Mouse (Mus musculus): ENCODE results near the gene Psmg3. TPM values are rescaled to one million over a fixed set of nuclear protein-coding genes. Genes with fewer than 3 reads are reported as not detected.

The Psmg3 gene
- polyA plus RNA-seq, 1 experiment from 2014 or later = 49.6 TPM

- H3K9me3 ChIP-seq (replicated peaks; ENCODE audit: control insufficient read depth, low read length) = no peaks in the 10 kb centered on the region
- H3K4me1 ChIP-seq (ENCODE audit: control insufficient read depth, insufficient read depth, low read length) = peaks cover 8% of the 10 kb centered on the region; the same call in 1 of the 2 replicates
- H3K9ac ChIP-seq (ENCODE audit: low read depth, low read length) = peak overlapping the region; percentile 34; the same call in 1 of the 2 replicates
- H3K27me3 ChIP-seq (ENCODE audit: control insufficient read depth, insufficient read depth, low read length) = peaks cover 27% of the 10 kb centered on the region
- H3K4me2 ChIP-seq = peak overlapping the region; percentile 34
- ATAC-seq (replicated peaks; ENCODE audit: insufficient number of reproducible peaks, low FRiP score, low TSS enrichment) = no peak
- peak overlapping the region; percentile 23 for H3K4me3 ChIP-seq (ENCODE audit: low read depth, low read length)
- no peak overlapping the region for H3K27ac ChIP-seq (ENCODE audit: low read depth, low read length)
- WGBS (ENCODE audit: insufficient replicate concordance) = 69% methylated on average over 20 of the region's 20 CpGs
- H3K36me3 ChIP-seq (ENCODE audit: control insufficient read depth, insufficient read depth, low read length) = no peaks in the 10 kb centered on the region
Observed at GRCm38 (mm10) chr5:139812398-139813125, 14.1 kb downstream of the Psmg3 start.

- ATAC-seq (replicated peaks; ENCODE audit: insufficient number of reproducible peaks, low FRiP score, low TSS enrichment) = peak; percentile 62; the same call in 1 of the 2 replicates
- H3K9ac ChIP-seq (ENCODE audit: low read depth, low read length) = no peak overlapping the region
- H3K27me3 ChIP-seq (ENCODE audit: control insufficient read depth, insufficient read depth, low read length) = peaks cover 27% of the 10 kb centered on the region
- H3K9me3 ChIP-seq (replicated peaks; ENCODE audit: control insufficient read depth, low read length) = no peaks in the 10 kb centered on the region
- H3K27ac ChIP-seq (ENCODE audit: low read depth, low read length) = no peak overlapping the region
- peak overlapping the region; percentile 34 for H3K4me2 ChIP-seq
- peak overlapping the region; percentile 23; the same call in 1 of the 2 replicates for H3K4me3 ChIP-seq (ENCODE audit: low read depth, low read length)
- H3K36me3 ChIP-seq (ENCODE audit: control insufficient read depth, insufficient read depth, low read length) = no peaks in the 10 kb centered on the region
- peaks cover 8% of the 10 kb centered on the region; the same call in 1 of the 2 replicates for H3K4me1 ChIP-seq (ENCODE audit: control insufficient read depth, insufficient read depth, low read length)
- WGBS (ENCODE audit: insufficient replicate concordance) = 72% methylated on average over 15 of the region's 15 CpGs
Observed at GRCm38 (mm10) chr5:139811677-139812397, 14.8 kb downstream of the Psmg3 start.

- Histone ChIP-seq H3K4me3 (ENCODE audit: low read depth, low read length) (no peak overlapping the region), H3K9me3 (replicated peaks; ENCODE audit: control insufficient read depth, low read length) (no peaks in the 10 kb centered on the region), H3K27ac (ENCODE audit: low read depth, low read length) (no peak overlapping the region), H3K9ac (ENCODE audit: low read depth, low read length) (no peak overlapping the region), H3K36me3 (ENCODE audit: control insufficient read depth, insufficient read depth, low read length) (no peaks in the 10 kb centered on the region), H3K4me2 (no peak overlapping the region), H3K27me3 (ENCODE audit: control insufficient read depth, insufficient read depth, low read length) (peaks cover 18% of the 10 kb centered on the region), H3K4me1 (ENCODE audit: control insufficient read depth, insufficient read depth, low read length) (peaks cover 19% of the 10 kb centered on the region)
- ATAC-seq (replicated peaks; ENCODE audit: insufficient number of reproducible peaks, low FRiP score, low TSS enrichment) = no peak
- WGBS (ENCODE audit: insufficient replicate concordance) = 49% methylated on average over 4 of the region's 4 CpGs
Observed at GRCm38 (mm10) chr5:139809397-139809796, 17.3 kb downstream of the Psmg3 start.

- peak overlapping the region; percentile 96; the same call in 1 of the 2 replicates for H3K27ac ChIP-seq (ENCODE audit: low read depth, low read length)
- H3K36me3 ChIP-seq (ENCODE audit: control insufficient read depth, insufficient read depth, low read length) = 0 out of 2 replicates have a peak, but pooled peaks cover under 1% of the 10 kb centered on the region
- H3K4me2 ChIP-seq = no peak overlapping the region
- WGBS (ENCODE audit: insufficient replicate concordance) = 91% methylated on average over 8 of the region's 8 CpGs
- no peak for ATAC-seq (replicated peaks; ENCODE audit: insufficient number of reproducible peaks, low FRiP score, low TSS enrichment)
- H3K9me3 ChIP-seq (replicated peaks; ENCODE audit: control insufficient read depth, low read length) = no peaks in the 10 kb centered on the region
- peaks cover 26% of the 10 kb centered on the region for H3K4me1 ChIP-seq (ENCODE audit: control insufficient read depth, insufficient read depth, low read length)
- no peaks in the 10 kb centered on the region for H3K27me3 ChIP-seq (ENCODE audit: control insufficient read depth, insufficient read depth, low read length)
- H3K4me3 ChIP-seq (ENCODE audit: low read depth, low read length) = no peak overlapping the region
- H3K9ac ChIP-seq (ENCODE audit: low read depth, low read length) = no peak overlapping the region
Observed at GRCm38 (mm10) chr5:139805924-139806323, 20.8 kb downstream of the Psmg3 start.

- WGBS (ENCODE audit: insufficient replicate concordance) = 59% methylated on average over 11 of the region's 11 CpGs
- ATAC-seq (replicated peaks; ENCODE audit: insufficient number of reproducible peaks, low FRiP score, low TSS enrichment) = peak; percentile 16
- Histone ChIP-seq H3K4me3 (ENCODE audit: low read depth, low read length) (no peak overlapping the region), H3K4me1 (ENCODE audit: control insufficient read depth, insufficient read depth, low read length) (peaks cover 33% of the 10 kb centered on the region), H3K36me3 (ENCODE audit: control insufficient read depth, insufficient read depth, low read length) (peaks cover 12% of the 10 kb centered on the region), H3K9me3 (replicated peaks; ENCODE audit: control insufficient read depth, low read length) (no peaks in the 10 kb centered on the region), H3K9ac (ENCODE audit: low read depth, low read length) (peak overlapping the region; percentile 4), H3K4me2 (peak overlapping the region; percentile 14; the same call in 1 of the 2 replicates), H3K27ac (ENCODE audit: low read depth, low read length) (peak overlapping the region; percentile 96), H3K27me3 (ENCODE audit: control insufficient read depth, insufficient read depth, low read length) (no peaks in the 10 kb centered on the region)
Observed at GRCm38 (mm10) chr5:139804573-139805111, 22.0 kb downstream of the Psmg3 start.

GRCm38 (mm10) chr5:139804107-139804551 is 22.6 kb downstream of the Psmg3 start:
- 2% methylated on average over 6 of the region's 6 CpGs for WGBS (ENCODE audit: insufficient replicate concordance)
- Histone ChIP-seq H3K4me1 (ENCODE audit: control insufficient read depth, insufficient read depth, low read length) (peaks cover 34% of the 10 kb centered on the region), H3K36me3 (ENCODE audit: control insufficient read depth, insufficient read depth, low read length) (peaks cover 12% of the 10 kb centered on the region), H3K9me3 (replicated peaks; ENCODE audit: control insufficient read depth, low read length) (no peaks in the 10 kb centered on the region), H3K4me3 (ENCODE audit: low read depth, low read length) (no peak overlapping the region), H3K27ac (ENCODE audit: low read depth, low read length) (peak overlapping the region; percentile 96), H3K9ac (ENCODE audit: low read depth, low read length) (peak overlapping the region; percentile 4), H3K4me2 (peak overlapping the region; percentile 42), H3K27me3 (ENCODE audit: control insufficient read depth, insufficient read depth, low read length) (no peaks in the 10 kb centered on the region)
- ATAC-seq (replicated peaks; ENCODE audit: insufficient number of reproducible peaks, low FRiP score, low TSS enrichment) = peak; percentile 90

- H3K4me2 ChIP-seq = peak overlapping the region; percentile 42
- H3K9ac ChIP-seq (ENCODE audit: low read depth, low read length) = peak overlapping the region; percentile 4; the same call in 1 of the 2 replicates
- H3K9me3 ChIP-seq (replicated peaks; ENCODE audit: control insufficient read depth, low read length) = no peaks in the 10 kb centered on the region
- H3K27ac ChIP-seq (ENCODE audit: low read depth, low read length) = peak overlapping the region; percentile 96
- 8% methylated on average over 12 of the region's 12 CpGs for WGBS (ENCODE audit: insufficient replicate concordance)
- peaks cover 39% of the 10 kb centered on the region for H3K4me1 ChIP-seq (ENCODE audit: control insufficient read depth, insufficient read depth, low read length)
- ATAC-seq (replicated peaks; ENCODE audit: insufficient number of reproducible peaks, low FRiP score, low TSS enrichment) = peak; percentile 53
- peaks cover 12% of the 10 kb centered on the region for H3K36me3 ChIP-seq (ENCODE audit: control insufficient read depth, insufficient read depth, low read length)
- H3K4me3 ChIP-seq (ENCODE audit: low read depth, low read length) = no peak overlapping the region
- H3K27me3 ChIP-seq (ENCODE audit: control insufficient read depth, insufficient read depth, low read length) = no peaks in the 10 kb centered on the region
Observed at GRCm38 (mm10) chr5:139803601-139804102, 23.0 kb downstream of the Psmg3 start.

GRCm38 (mm10) chr5:139803165-139803564 is 23.5 kb downstream of the Psmg3 start:
- peaks cover 44% of the 10 kb centered on the region for H3K4me1 ChIP-seq (ENCODE audit: control insufficient read depth, insufficient read depth, low read length)
- peak overlapping the region; percentile 42 for H3K4me2 ChIP-seq
- H3K4me3 ChIP-seq (ENCODE audit: low read depth, low read length) = no peak overlapping the region
- peak overlapping the region; percentile 96 for H3K27ac ChIP-seq (ENCODE audit: low read depth, low read length)
- H3K9me3 ChIP-seq (replicated peaks; ENCODE audit: control insufficient read depth, low read length) = no peaks in the 10 kb centered on the region
- H3K9ac ChIP-seq (ENCODE audit: low read depth, low read length) = peak overlapping the region; percentile 36; the same call in 1 of the 2 replicates
- 73% methylated on average over 8 of the region's 8 CpGs for WGBS (ENCODE audit: insufficient replicate concordance)
- H3K36me3 ChIP-seq (ENCODE audit: control insufficient read depth, insufficient read depth, low read length) = peaks cover 12% of the 10 kb centered on the region
- ATAC-seq (replicated peaks; ENCODE audit: insufficient number of reproducible peaks, low FRiP score, low TSS enrichment) = no peak
- no peaks in the 10 kb centered on the region for H3K27me3 ChIP-seq (ENCODE audit: control insufficient read depth, insufficient read depth, low read length)

Data from heart, embryonic 11.5 days (tissue).